Mouse (Mus musculus): ENCODE measurements around the gene Catip. TPM values are rescaled to one million over a fixed set of nuclear protein-coding genes. Genes with fewer than 3 reads are reported as not detected.

The Catip gene
- total RNA-seq, 2 experiments from 2014 or later, result 1.1 to 1.8 TPM

DNA sequence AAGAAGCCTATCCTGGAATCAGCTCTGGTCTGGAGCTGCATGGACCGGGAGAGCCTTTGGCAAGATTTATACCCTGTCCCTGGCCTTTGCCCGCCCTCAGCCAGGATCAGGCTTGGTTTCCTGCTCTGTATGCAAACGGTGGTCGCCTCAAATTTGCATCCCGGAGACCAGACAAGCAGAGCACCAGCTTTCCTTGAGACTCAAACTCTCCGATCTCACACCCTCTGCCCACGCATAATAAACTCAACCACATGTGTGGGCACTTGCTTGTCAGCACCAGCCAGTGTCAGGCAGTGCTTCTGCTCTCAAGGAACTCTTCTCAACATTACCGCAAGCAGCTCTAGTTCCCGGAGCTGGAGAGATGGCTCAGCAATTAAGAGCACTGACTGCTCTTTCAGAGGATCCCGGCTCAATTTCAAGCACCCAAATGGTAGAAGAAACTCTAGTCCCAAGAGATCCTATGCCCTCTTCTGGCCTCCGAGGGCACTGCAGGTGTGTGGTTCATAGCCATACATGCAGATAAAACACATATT lies 36.1 kb downstream of the Catip start:
- peak overlapping the region; percentile 82 for H3K27ac ChIP-seq
- peak overlapping the region; percentile 62 for H3K4me3 ChIP-seq
- peak; percentile 81 for TF ChIP-seq CTCF (conservative IDR thresholded peaks at IDR 0.05)
- DNase-seq (ENCODE audit: low spot score in 2 of 2), result peak in 1 of 2 experiments; percentile 36

- DNase-seq (ENCODE audit: low spot score in 2 of 2), result no peak
- Histone ChIP-seq H3K27ac (no peak overlapping the region), H3K4me3 (no peak overlapping the region)
- TF ChIP-seq CTCF (conservative IDR thresholded peaks at IDR 0.05), result no peak
Observed at GRCm38 (mm10) chr1:74400531-74400930, 38.6 kb downstream of the Catip start.

DNA sequence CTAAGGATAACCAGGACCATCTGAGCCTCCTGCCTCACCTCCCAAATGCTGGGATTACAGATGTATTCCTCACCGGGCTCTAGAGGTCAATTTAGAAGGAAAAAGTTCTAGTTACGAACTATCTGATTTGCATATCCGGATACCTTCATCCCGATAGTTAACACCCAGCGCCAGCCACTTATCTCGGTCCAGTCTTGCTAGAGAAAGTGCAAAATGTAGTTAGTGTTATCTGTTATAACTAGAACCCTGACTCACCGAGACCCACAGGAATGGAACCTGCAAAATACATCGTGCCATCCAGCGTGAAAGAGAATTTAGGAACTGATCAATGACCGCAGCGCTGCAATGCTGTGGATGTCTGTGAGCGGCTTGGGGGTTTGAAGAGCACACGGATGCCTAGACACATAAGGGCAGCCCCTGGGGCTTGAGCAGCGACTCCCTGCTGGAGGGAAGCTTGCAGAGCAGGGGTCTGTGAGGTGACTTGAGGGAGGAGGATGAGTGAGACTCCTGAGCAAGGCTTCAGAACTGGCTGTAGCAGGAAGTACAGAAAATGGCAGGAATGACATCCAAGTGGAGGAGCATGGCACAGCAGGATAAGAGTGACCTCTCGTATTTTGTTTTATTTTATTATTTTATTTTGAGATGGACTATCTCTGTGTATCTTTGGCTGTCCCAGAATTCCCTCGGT lies 39.3 kb downstream of the Catip start:
- H3K27ac ChIP-seq, result no peak overlapping the region
- no peak overlapping the region for H3K4me3 ChIP-seq
- TF ChIP-seq CTCF (conservative IDR thresholded peaks at IDR 0.05), result no peak
- no peak for DNase-seq (ENCODE audit: low spot score in 2 of 2)

DNA sequence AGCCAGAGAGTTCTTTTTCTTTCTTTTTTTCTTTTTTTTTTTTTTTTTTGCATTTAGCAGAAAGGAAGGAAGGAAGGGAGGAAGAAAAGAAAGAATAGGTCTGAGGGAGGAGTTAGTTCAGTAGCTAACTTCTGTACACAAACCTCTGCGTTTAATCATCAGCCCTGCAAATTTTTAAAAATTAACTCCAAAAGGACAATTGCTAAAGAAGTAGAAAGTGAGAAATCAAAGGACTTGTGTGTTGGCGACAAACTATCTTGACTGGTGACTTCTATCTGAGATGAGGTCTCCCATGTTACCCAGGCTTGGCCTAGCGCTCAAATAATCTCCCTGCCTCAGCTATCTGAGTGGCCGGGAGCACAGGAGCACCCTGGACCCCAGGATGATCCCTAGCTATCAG lies 42.3 kb downstream of the Catip start:
- no peak overlapping the region for H3K27ac ChIP-seq
- H3K4me3 ChIP-seq, result no peak overlapping the region
- DNase-seq (ENCODE audit: low spot score in 2 of 2), result no peak
- TF ChIP-seq CTCF (conservative IDR thresholded peaks at IDR 0.05), result no peak

DNA sequence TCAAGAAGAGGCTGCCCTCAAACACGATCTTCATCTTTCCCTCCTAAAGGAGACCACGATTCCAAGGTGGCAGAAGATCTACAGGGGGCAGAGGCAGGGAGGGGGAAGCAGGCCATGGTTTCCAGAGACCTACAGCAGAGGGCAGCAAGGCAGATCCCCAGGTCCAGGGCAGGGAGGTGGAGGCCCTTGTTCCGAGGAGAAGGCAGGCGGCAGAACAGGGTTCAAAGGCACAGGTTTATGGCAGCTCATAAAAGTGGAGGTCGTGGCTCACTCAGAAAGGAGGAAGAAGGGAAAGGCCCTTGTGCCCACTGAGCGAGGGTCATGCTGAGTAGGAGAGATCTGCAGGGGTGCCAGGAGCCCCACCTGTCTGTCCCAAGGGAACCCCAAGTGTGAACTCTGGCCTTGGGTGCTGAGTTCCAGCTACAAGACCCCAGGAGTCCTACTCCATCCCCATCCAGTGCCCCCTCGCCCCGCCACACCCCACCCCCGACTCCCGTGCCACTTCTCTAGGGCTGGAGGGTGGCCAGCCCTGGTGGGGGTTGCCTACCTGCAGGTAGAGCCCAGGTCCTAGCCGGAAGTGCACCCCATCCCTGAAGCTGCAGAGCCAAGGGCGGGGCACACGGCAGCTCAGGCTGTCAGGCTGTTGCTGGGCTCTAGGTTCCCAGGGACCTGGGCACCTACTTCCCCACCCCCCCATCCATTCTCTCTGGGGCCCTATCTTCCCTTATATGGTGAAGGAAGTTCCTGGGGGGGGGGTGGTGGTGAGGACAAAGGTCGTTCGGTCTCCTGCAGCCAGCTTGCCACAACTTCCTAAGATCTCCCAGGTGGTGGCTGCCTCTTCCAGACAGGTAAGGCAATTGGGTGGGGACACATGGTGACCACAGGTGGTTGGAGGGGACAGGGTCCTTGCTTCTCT lies 46.9 kb downstream of the Catip start, which contains the start of gene Vil1:
Gene Vil1, plus strand, starts transcription at position 788 of the 916 bp plus-strand sequence.
- Histone ChIP-seq H3K4me3 (no peak within 1 kb of the TSS), H3K27ac (no peak within 1 kb of the TSS)
- DNase-seq (ENCODE audit: low spot score in 2 of 2), result no peak
- TF ChIP-seq CTCF (conservative IDR thresholded peaks at IDR 0.05), result no peak

DNA sequence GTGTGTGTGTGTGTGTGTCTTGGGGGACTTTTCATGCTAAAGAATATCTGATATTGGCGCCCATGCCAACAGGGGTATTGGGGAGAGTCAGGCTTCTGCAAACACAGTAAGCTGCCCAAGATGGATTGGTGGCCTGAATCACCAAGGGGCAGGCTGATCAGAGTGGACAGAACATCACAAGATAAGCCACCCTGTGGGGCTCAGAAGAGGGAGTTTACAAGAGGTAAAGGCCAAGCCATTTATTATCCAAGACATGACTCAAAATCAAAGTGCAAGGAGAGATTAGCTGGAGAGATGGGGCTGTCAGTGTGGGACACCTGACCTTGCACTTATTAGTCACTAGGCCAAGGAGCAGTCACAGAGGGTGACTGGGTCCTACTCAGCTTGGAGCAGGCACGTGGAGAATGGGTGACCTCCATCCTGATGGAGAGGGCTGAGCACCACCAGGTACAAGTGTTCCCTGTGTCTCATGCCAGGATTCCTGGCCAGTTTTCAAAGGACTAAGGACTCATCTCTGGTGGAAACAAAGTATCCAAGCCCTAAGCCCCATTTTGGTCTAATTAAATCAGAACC lies 49.9 kb downstream of the Catip start:
- no peak overlapping the region for H3K4me3 ChIP-seq
- no peak for DNase-seq (ENCODE audit: low spot score in 2 of 2)
- TF ChIP-seq CTCF (conservative IDR thresholded peaks at IDR 0.05), result no peak
- no peak overlapping the region for H3K27ac ChIP-seq

DNA sequence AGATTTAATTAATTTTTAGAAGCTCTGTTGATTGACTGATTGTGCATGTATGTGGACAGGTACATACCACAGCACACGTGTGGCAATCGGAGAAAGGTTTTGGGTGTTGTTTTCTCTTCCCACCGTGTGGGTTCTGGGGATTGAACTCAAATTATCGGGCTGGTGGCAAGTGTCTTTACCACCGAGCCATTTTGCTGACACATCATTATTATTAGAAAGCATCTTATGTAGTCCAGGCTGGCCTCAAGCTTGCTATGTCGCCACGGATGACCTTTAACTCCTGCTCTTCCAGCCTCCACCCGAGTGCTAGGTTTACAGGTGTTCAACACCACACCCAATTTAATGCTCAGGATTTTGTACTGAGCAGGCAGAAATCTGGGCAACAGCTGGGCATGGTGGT lies 50.8 kb downstream of the Catip start:
- TF ChIP-seq CTCF (conservative IDR thresholded peaks at IDR 0.05), result no peak
- H3K27ac ChIP-seq, result no peak overlapping the region
- DNase-seq (ENCODE audit: low spot score in 2 of 2), result no peak
- no peak overlapping the region for H3K4me3 ChIP-seq

DNA sequence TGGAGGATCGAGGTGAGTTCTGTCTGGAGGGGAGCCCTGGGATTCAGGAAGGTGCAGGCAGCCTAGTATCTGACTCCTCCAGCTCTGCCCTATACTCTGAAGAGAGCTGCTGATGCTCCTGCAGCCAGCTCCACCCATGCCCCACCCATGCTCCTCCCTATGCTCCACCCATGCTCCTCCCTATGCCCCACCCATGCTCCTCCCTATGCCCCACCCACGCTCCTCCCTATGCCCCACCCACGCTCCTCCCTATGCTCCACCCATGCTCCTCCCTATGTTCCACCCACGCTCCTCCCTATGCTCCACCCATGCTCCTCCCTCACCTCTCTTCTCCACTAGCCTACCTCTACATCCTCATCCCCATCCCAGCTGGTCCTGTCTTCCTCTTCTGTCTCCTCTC lies 53.2 kb downstream of the Catip start:
- Histone ChIP-seq H3K4me3 (no peak overlapping the region), H3K27ac (no peak overlapping the region)
- no peak for TF ChIP-seq CTCF (conservative IDR thresholded peaks at IDR 0.05)
- no peak for DNase-seq (ENCODE audit: low spot score in 2 of 2)

Small RNAs within 50 kb of the gene (microRNA-seq; reads per million reads assigned to microRNA genes)
- gene Mir26b, result 9,743 to 15,963 reads per million in 2 experiments

Other genes starting within 250 kb of the Catip start
- 10 to 100 TPM; 41.3 to 43.3 TPM for gene Tns1, start 237.7 kb upstream of the Catip start, total RNA-seq (2021)
- under 1 TPM in 1 of 2 experiments, not detected in 1; 0.25 TPM for gene Rufy4, start 236.6 kb upstream of the Catip start, total RNA-seq (2021)
- not detected for gene Cxcr2, start 208.1 kb upstream of the Catip start, total RNA-seq (2021)
- gene Cxcr1, start 167.5 kb upstream of the Catip start, total RNA-seq (2021), result not detected
- 100 to 1,000 TPM; 393 to 396 TPM for gene Arpc2, start 126.0 kb upstream of the Catip start, total RNA-seq (2021)
- not detected for gene Gpbar1, start 83.6 kb upstream of the Catip start, total RNA-seq (2021)
- gene Aamp, start 77.4 kb upstream of the Catip start, total RNA-seq (2021), result 100 to 1,000 TPM; 153 to 155 TPM
- 100 to 1,000 TPM; 171 to 185 TPM for gene Pnkd, start 77.2 kb upstream of the Catip start, total RNA-seq (2021)
- gene Tmbim1, start 56.5 kb upstream of the Catip start, total RNA-seq (2021), result 10 to 100 TPM; 23.3 to 23.9 TPM
- 1 to 10 TPM; 3.1 to 3.9 TPM for gene Slc11a1, start 13.1 kb downstream of the Catip start, total RNA-seq (2021)
- 10 to 100 TPM; 26.4 to 28.8 TPM for gene Ctdsp1, start 29.4 kb downstream of the Catip start, total RNA-seq (2021)
- gene Vil1, start 47.3 kb downstream of the Catip start, total RNA-seq (2021), result under 1 TPM; 0.49 to 0.72 TPM
- gene Cnot9, start 143.9 kb downstream of the Catip start, total RNA-seq (2021), result 10 to 100 TPM; 21.9 to 24.0 TPM
- 10 to 100 TPM; 18.4 to 20.4 TPM for gene Plcd4, start 180.8 kb downstream of the Catip start, total RNA-seq (2021)
- 10 to 100 TPM; 22.9 to 23.4 TPM for gene Usp37, start 182.2 kb downstream of the Catip start, total RNA-seq (2021)
- gene Zfp142, start 226.1 kb downstream of the Catip start, total RNA-seq (2021), result 10 to 100 TPM; 30.7 to 30.8 TPM
- 10 to 100 TPM; 23.7 to 24.8 TPM for gene Bcs1l, start 226.2 kb downstream of the Catip start, total RNA-seq (2021)
- 10 to 100 TPM; 67.7 to 71.5 TPM for gene Rnf25, start 239.3 kb downstream of the Catip start, total RNA-seq (2021)
- 1 to 10 TPM; 3.3 to 5.6 TPM for gene Stk36, start 239.3 kb downstream of the Catip start, total RNA-seq (2021)